Mouse (Mus musculus) thymus, adult 2 months (tissue): ENCODE data around the gene Grcc10. TPM values are rescaled to one million over a fixed set of nuclear protein-coding genes. Genes with fewer than 3 reads are reported as not detected.

Source experiments
- DNase-seq: peaks from one replicate; pipeline ENCODE4 v3.0.0; 2021
- H3K27ac ChIP-seq: fragments of 200-500 bp; 2 replicates; pipeline ENCODE4 v1.5.1; 2012; ENCODE audit warnings: low read length, control low read depth; ENCODE audit not compliant: control insufficient read depth, insufficient read depth
- H3K27me3 ChIP-seq: fragments of 200-500 bp; 2 replicates; pipeline ENCODE4 v1.6.1; 2012; ENCODE audit warnings: mild to moderate bottlenecking, low read length, moderate library complexity, mixed read lengths; ENCODE audit not compliant: control insufficient read depth, insufficient read depth
- H3K36me3 ChIP-seq: fragments of 200-500 bp; 2 replicates; pipeline ENCODE4 v1.6.1; 2012; ENCODE audit warnings: mild to moderate bottlenecking, low read length, moderate library complexity; ENCODE audit not compliant: control insufficient read depth, insufficient read depth
- H3K4me1 ChIP-seq: fragments of 200-500 bp; replicated peaks from 2 replicates; pipeline ENCODE4 v1.6.1; 2012; ENCODE audit warnings: low read length; ENCODE audit not compliant: control insufficient read depth, insufficient read depth
- H3K4me3 ChIP-seq: fragments of 200-500 bp; 2 replicates; pipeline ENCODE4 v1.5.1; 2012; ENCODE audit warnings: mild to moderate bottlenecking, low read length, control low read depth, moderate library complexity; ENCODE audit not compliant: control insufficient read depth, insufficient read depth
- CTCF ChIP-seq: fragments of 200-500 bp; IDR thresholded peaks from 2 replicates; pipeline ENCODE4 v1.5.1; 2012; ENCODE audit warnings: mild to moderate bottlenecking, control low read depth, low read length, moderate library complexity, borderline replicate concordance; ENCODE audit not compliant: control insufficient read depth, poor library complexity, insufficient read depth; ENCODE audit errors: extremely low read depth
- POLR2A ChIP-seq: fragments of 200-500 bp; IDR thresholded peaks from 2 replicates; pipeline ENCODE4 v1.6.1; 2012; ENCODE audit warnings: mild to moderate bottlenecking, low read length, control low read depth, moderate library complexity; ENCODE audit not compliant: control insufficient read depth, poor library complexity, insufficient read depth; ENCODE audit errors: extremely low read depth
- whole genome bisulfite sequencing: fragments of 180-500 bp; shearing (Covaris S2); methylation state at CpG from one replicate; pipeline ENCODE4 v1.1.7; 2018; 5-methylcytosine and 5-hydroxymethylcytosine counted together
- polyA plus RNA-seq: library from polyadenylated mRNA; depleted of rRNA; stranded (reverse); fragments of >200 nt; gene quantifications from 2 replicates; pipeline ENCODE4 v1.2.3, GENCODE M21; 2012; rRNA removed

Gene Grcc10
- polyA plus RNA-seq, 1 experiment: 352 TPM

DNA sequence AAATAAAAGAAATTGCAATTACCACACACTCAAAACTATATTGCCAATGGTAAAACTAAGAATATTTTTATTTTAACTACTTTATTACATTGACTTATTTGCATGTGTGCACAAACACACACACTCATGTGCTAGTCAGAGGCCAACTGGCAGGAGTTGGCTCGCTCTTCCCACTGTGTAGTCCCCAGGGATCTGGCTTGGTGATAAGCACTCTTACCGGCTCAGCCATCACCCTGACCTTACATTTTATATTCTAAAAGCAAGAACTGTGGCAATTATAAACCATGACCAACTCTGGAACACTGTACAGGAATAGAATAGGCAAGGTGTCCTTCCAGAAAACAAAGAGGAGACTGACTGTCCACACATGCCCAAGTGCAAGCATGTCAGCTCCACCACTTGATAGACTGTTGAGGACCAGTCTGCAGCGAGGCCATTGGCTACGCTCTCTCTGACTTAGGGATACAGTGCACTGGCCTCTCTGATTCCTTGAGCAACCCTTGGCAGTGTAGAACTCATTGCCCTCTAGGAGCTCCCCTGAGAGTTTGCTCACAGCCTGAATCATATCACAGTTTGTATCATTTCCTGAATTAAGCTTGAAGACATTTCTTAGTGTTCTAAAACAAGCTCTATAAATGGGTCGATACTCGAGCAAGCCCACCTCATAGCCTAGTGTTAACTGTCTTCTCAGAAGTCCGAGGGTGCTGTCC lies 44.6 kb downstream of the Grcc10 start:
- Histone ChIP-seq H3K36me3 (peaks cover 4% of the 10 kb centered on the region; the same call in 1 of the 2 replicates), H3K4me3 (no peak overlapping the region), H3K4me1 (peaks cover 19% of the 10 kb centered on the region), H3K27me3 (no peaks in the 10 kb centered on the region), H3K27ac (no peak overlapping the region)
- WGBS: 97% methylated on average over 7 of the region's 7 CpGs
- TF ChIP-seq CTCF (no peak), POLR2A (no peak)
- no peak for DNase-seq

DNA sequence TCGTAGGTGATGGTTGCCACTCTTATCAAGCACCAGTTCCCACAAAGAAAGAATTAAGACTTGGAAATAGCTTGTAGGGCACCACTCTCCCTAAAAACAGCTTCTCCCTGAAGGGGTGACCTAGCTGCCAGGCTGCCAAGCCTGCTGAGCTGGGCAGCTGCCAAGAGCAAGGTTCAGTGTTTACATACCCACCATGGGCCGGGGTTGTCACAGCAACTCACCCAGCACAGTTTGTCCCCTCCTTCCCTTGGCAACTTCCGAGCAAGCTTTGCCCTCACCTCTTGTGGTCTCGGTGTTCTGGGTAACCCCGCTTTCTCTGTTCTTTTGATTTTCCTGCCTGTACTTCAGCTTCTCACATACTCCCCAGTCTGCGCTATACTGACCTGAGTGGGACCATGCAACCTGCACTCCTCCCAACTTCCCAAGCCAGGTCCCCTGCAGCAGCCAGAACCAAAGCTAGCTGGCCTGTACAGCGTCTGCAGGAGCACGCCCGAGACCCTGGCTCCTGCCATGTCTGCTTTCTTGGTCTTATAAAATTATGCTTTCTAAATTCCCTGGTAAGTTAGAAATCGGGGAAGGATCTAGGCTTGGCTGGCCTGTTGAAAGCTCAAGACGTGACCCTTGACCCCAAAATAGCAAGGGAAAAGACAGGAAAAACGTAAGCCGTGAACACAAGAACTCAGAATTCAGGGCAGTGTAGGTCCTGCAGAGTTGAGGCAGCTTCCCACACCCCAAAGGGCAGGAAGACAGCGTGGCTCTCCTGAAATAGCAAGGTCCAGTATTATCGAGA lies 46.8 kb downstream of the Grcc10 start:
- DNase-seq: peak; percentile 57
- Histone ChIP-seq H3K27ac (peak overlapping the region; percentile 75), H3K4me1 (peaks cover 19% of the 10 kb centered on the region), H3K36me3 (peaks cover 4% of the 10 kb centered on the region; the same call in 1 of the 2 replicates), H3K4me3 (no peak overlapping the region), H3K27me3 (no peaks in the 10 kb centered on the region)
- WGBS: 37% methylated on average over 15 of the region's 15 CpGs
- TF ChIP-seq CTCF (no peak), POLR2A (no peak)

DNA sequence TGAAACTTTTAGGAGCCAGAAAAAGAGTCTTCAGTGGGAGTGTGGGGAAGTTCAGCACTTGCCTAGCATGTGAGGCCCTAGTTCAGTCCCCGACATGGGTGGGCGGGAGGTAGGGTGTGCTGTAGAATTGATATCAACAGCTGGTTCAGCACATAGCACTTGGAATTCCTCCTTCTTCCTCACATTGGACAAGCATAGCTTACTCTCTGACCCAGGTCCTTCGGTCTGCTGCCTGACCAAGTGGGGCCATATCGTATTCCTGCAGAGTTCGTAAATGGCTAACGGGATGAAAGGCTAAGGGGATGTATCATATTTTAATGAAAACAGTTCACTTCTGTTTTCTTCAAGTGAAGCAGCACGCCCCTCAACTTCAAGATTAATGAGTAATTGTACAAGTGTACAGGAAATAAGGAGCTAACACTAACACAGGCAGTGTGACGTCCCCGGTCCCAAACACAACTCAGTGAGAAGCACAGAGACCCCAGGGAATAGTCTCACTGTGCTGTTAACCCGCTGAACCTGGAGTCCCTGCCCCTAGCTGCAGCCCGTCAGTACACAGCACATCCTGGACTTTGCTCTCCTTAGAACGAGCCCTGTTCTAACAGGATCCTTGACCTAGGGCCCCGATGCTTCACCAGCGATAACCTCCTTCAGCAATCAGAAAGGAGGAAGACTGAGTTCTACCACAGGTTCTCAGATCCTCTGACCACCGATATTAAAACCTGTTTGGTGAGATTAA lies 47.8 kb downstream of the Grcc10 start:
- Histone ChIP-seq H3K36me3 (peaks cover 4% of the 10 kb centered on the region; the same call in 1 of the 2 replicates), H3K4me1 (peaks cover 19% of the 10 kb centered on the region), H3K27me3 (no peaks in the 10 kb centered on the region), H3K27ac (peak overlapping the region; percentile 75), H3K4me3 (no peak overlapping the region)
- TF ChIP-seq CTCF (no peak), POLR2A (no peak)
- no peak for DNase-seq
- WGBS: 74% methylated on average over 15 of the region's 15 CpGs

DNA sequence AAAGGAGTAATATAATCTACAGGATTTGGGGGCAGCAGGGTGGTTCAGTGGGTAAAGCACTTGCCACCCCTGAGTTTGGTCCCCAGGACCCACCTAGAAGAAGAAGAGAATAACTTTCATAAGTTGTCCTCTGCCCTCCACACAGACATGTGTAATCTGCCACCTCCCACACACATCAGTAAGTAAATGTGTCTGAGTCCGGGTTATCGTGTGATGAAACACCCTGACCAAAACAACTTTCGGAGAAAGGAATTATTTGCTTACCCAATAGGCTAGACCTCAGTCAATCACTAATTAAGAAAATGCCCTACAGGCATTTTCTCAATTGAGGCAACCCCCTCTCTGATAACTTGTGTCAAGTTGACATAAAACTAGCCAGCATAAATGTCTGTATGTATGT lies 50.7 kb downstream of the Grcc10 start:
- peaks cover 26% of the 10 kb centered on the region for H3K4me1 ChIP-seq
- no peaks in the 10 kb centered on the region for H3K36me3 ChIP-seq
- H3K4me3 ChIP-seq: no peak overlapping the region
- H3K27ac ChIP-seq: no peak overlapping the region
- H3K27me3 ChIP-seq: no peaks in the 10 kb centered on the region
- no peak for DNase-seq
- WGBS: 98% methylated on average over 3 of the region's 3 CpGs
- no peak for TF ChIP-seq CTCF
- no peak for TF ChIP-seq POLR2A

Other genes starting within 250 kb of the Grcc10 start
- gene C1rl, start 248.3 kb downstream of the Grcc10 start, polyA plus RNA-seq: 1.2 and 1.5 TPM in 2 replicates
- gene C1ra, start 229.0 kb downstream of the Grcc10 start, polyA plus RNA-seq: 9.9 and 11.3 TPM in 2 replicates
- gene C1s1, start 199.0 kb downstream of the Grcc10 start, polyA plus RNA-seq: 17.3 and 26.8 TPM in 2 replicates
- gene C1rb, start 171.1 kb downstream of the Grcc10 start, polyA plus RNA-seq: not detected in 2 replicates
- 0.08 and 0.13 TPM in 2 replicates for gene C1s2, start 105.3 kb downstream of the Grcc10 start, polyA plus RNA-seq
- 173 and 184 TPM in 2 replicates for gene Lpcat3, start 78.3 kb downstream of the Grcc10 start, polyA plus RNA-seq
- 203 and 210 TPM in 2 replicates for gene Emg1, start 29.2 kb downstream of the Grcc10 start, polyA plus RNA-seq
- gene Phb2, start 29.0 kb downstream of the Grcc10 start, polyA plus RNA-seq: 150 and 171 TPM in 2 replicates
- gene Ptpn6, start 2.7 kb downstream of the Grcc10 start, polyA plus RNA-seq: 210 and 212 TPM in 2 replicates
- not detected in 2 replicates for gene Gm45234, start 14.6 kb upstream of the Grcc10 start, polyA plus RNA-seq
- gene Atn1, start 15.2 kb upstream of the Grcc10 start, polyA plus RNA-seq: 48.3 and 51.6 TPM in 2 replicates
- 10.2 and 12.9 TPM in 2 replicates for gene Eno2, start 28.3 kb upstream of the Grcc10 start, polyA plus RNA-seq
- gene Lrrc23, start 38.4 kb upstream of the Grcc10 start, polyA plus RNA-seq: 4.0 and 5.5 TPM in 2 replicates
- 7.1 and 8.1 TPM in 2 replicates for gene Spsb2, start 67.3 kb upstream of the Grcc10 start, polyA plus RNA-seq
- gene Tpi1, start 72.9 kb upstream of the Grcc10 start, polyA plus RNA-seq: 171 and 181 TPM in 2 replicates
- 118 and 121 TPM in 2 replicates for gene Usp5, start 88.1 kb upstream of the Grcc10 start, polyA plus RNA-seq
- gene Cdca3, start 88.2 kb upstream of the Grcc10 start, polyA plus RNA-seq: 202 and 248 TPM in 2 replicates
- gene Gnb3, start 98.9 kb upstream of the Grcc10 start, polyA plus RNA-seq: 2.8 and 4.0 TPM in 2 replicates
- gene P3h3, start 116.4 kb upstream of the Grcc10 start, polyA plus RNA-seq: 20.1 and 26.8 TPM in 2 replicates
- 136 and 138 TPM in 2 replicates for gene Gpr162, start 122.6 kb upstream of the Grcc10 start, polyA plus RNA-seq
- 549 and 565 TPM in 2 replicates for gene Cd4, start 146.8 kb upstream of the Grcc10 start, polyA plus RNA-seq
- gene Lag3, start 170.3 kb upstream of the Grcc10 start, polyA plus RNA-seq: 27.7 and 30.1 TPM in 2 replicates
- gene Ptms, start 178.7 kb upstream of the Grcc10 start, polyA plus RNA-seq: 1,595 and 1,797 TPM in 2 replicates
- gene Mlf2, start 190.0 kb upstream of the Grcc10 start, polyA plus RNA-seq: 404 and 428 TPM in 2 replicates
- 168 and 199 TPM in 2 replicates for gene Cops7a, start 224.2 kb upstream of the Grcc10 start, polyA plus RNA-seq